Mouse (Mus musculus) induced T-regulatory cell, adult 2 months (primary cell): Measurements from ENCODE around the gene Kdm2a.

ENCODE experiments used
- DNase-seq: peaks from one replicate; pipeline ENCODE4 v3.0.0-alpha.2; 2012; ENCODE audit warnings: low read depth

Gene Kdm2a

DNA sequence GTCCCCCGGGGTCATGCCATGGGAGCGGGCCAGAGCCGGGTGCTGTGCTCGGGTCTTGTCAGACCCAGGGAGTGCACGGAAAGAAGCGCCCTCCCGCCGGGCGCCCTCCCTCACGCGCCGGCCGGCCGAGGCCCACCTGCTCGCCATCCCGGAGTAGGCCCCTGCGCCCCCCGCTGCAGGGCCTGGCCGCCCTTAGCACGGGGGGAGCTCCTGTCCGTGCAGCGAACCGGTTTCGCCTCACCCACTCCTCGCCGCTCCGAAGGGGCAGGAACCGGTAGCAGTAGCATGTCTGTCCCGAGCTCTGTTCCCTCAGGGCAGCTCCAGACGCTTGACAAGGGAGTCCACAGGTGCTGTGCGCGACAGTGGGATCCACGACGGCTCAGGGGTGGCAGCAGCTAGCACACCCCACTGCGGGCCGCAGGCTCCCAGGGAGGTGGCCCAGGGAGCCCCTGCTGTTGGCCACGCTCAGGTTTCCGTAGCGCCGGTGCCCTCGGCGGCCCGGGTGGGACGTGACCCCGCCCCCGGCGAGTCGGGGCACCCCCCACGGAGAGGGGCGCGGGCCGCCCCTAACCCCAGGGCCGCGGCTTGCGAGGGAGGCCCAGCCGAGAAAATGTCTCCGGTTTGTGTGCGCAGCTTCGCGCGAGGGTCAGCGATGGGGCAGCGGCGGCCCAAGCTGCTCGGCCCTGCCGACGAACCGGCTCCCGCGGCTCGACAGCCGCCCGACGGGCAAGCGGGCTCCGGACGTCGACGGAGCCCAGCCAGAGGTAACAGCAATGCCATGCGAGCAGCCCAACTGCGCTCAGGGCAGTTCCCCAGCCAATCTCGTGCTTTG, at the start of gene Kdm2a:
Kdm2a (minus strand) TSS at position 488 of the 832 bp plus-strand sequence.
- peak; percentile 66 for DNase-seq

DNA sequence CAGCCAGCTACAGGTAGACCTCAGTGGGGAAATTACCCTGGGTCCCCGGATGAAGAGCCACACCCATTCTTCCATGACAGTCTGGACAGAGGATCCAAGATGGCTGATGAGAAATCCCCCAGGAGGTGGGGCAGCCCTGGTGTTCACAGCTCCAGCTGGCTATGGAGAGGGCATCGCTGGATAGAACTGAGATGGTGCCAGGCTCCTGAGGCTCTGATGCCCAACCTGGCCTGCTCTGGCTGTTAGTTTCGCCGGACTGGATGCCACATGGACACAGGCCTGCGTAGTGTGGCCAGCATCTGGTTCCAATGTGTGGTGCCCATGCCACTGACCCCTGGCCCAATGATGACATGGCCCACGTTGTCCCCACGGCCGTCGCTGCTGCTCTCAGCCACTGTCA, 49.4 kb upstream of the Kdm2a start:
- no peak for DNase-seq

DNA sequence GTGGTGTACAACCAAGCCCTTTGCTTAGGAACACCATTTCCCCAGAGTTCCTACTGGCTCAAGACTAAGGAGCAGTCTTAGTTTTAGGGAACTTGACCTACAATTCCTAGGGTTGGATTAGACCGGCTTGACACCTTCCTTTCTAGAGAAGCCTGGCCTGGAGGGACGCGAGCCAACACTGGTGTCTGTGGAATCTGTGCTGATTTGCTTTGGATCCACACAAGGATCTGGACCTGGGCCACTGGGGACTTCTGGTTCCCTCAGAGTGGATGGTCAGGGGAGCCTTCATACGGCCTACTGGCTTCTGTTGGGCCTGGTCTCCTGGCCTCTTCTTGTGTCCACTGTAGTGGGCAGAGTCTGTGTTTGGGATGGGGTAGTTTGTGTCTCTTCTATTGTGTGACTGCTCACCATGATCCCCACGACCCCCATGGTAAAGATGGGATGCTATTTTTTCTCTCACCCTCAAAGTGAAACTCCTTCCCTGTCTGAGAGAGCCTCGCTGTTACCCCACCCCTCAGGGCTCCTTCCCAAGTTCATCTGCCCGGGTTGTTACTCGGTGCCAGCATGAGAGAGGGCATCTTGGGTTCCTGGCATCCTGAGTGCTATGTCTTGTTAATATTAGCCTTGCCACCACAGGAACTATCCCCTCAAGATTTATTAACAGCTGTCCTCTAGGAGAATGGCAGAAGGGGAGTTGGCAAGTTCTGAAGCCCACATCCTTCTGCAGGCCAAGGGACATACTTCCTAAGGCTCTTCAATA, 48.8 kb upstream of the Kdm2a start:
- DNase-seq, result no peak

DNA sequence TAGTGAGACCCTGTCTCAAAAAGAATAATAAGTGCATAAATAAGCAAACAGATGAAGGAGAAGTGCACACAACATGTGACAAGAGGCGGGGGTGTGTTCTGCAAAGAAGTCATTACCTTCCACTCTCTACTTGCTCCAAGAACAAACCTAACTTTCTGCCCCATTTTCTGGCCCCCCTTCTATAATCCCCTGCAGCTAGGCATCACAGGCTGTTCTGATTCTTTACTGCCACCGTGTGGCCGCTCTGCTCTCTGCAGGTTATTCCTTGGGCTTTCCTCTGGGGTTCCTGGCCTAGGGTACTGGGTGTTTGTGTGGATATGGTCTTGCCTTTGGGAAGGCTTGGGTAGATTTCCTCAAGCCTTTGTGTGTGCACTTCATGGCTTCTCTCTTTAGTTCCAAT, 44.3 kb upstream of the Kdm2a start:
- peak; percentile 84 for DNase-seq

DNA sequence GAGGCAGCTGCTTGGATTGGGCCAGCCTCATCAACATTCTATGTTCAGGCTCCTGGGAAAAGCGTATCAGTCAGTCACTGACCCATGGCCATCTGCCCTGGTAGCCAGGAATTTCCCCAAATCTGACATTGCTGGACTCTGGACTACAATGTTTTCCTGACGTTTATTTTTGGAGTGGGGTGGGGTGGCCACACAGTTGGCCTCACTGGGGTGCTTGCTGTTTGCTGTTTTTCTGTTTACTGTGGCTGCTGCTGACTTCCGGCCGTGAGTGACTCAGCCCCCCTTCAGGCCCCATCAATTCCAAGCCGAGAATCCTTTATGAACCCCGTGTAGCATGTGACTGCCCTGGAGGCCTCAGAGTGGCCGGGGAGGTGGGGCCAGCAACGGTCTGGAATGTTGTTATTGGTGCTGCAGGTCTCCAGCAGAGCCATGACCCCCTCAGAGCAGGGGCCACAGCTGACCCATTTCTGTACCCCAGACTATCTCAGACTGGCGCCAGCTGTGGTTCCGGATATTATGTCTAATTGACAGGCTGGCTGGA, 43.6 kb upstream of the Kdm2a start:
- no peak for DNase-seq

DNA sequence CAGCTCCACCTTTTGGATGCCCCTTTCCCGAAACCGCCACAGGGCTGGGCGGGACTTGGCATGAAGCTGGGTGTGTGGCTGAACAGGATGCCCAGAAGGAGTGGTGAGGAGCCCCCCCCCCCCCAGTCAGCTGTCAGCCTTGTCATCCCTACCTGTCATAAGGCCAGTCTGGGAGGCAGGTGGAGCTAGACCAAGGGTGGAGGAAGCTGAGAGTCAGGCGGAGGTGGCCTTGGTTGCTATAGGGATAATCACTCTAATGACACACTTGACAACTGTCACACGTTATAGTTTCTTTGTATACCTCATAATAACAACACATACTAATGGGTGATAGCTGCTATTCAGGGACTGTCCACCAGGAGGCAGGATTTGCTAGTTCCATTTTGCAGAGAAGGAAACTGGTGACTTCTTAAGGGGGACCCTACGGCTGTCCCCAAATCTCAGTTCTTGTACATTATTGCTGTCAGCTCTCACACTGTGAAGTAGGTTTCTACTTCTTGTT, 43.1 kb upstream of the Kdm2a start:
- peak; percentile 92 for DNase-seq

DNA sequence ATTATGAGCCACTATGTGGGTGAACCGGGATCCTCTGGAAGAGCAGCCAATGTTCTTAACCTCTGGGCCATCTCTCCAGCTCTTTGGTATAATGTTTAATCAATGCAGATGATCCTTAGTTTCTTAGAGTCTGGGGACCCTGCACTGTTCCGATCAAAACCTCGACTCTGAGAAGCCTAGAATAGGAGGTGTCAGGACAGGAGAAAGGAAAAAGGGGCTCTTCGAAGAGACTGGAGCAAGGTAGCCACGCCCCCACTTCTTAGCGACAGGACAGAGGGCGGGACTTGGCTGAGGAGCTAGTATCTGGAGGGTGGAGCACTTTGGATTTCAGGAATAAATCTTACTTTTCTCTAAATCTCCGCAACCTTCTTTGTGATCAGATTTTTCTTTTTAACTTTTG, 42.1 kb upstream of the Kdm2a start:
- DNase-seq, result peak; percentile 36

DNA sequence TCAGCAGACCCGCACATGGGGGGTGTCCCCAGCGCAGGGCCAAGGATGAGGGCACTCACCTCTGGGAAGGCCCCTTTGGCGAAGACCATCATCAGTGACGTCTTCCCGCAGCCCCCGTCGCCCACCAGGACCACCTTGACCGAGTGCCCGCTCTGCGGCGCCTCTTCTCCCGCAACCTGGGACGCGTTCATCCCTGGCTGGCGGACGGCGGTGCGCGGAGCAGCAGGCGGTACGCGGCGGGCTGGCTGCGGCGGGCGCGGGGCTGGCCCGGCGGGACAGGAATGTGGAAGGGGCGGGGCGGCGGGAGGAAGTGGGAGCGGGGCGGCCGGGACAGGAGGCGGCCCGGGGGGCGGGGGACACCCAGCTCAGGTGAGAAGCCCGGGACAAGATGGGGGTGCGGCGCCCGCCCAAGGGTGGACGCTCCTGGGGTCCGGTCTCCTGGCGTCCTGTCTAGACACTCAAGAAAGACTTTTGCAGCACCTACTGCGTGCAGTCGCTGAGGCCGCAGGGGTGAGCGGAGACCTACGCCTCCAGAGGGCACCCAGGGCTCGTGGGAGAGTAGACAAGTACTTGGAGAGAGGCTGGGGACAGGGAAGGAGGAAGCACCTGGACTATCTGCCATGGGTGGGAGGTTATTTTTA, 41.2 kb upstream of the Kdm2a start, which contains the start of gene Rhod:
Rhod (minus strand) TSS at position 272 of the 641 bp plus-strand sequence.
- peak; percentile 57 for DNase-seq

DNA sequence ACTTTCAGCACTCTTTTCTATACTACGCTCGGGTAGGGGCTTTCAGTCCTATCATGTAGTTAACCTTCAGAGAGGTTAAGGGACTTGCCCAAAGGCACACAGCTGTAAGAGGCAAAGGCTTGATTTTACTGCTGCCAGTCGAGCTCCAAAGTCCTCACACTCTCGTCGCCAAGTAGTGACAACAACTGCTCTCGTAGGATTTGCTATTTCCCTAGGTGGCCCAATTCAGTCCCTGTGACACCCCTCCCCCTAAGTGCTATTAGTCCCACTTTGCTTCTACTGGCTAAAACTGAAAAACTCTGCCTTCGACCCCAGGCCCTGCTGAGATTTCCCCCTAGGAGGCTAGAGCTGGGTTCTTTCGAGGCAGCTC, 40.7 kb upstream of the Kdm2a start:
- DNase-seq, result no peak

DNA sequence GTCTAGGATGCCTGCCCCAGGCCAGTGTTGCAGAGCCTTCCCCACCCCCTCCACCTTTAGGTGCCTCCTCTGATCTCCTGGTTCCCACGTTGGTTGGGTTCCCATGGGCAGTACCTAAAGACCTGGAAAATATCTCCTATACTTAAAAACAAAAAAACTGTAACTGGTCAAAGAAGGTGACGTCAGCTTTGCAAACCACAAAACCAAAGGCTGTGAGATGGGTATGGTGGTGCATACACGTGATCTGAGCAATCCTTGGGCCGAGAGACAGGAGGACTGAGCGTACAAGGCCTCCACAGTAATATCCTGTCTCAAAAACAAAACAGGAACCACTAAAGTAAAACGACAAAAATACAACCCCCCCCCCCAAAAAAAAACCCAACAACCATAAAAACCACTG, 39.8 kb upstream of the Kdm2a start:
- peak; percentile 73 for DNase-seq

DNA sequence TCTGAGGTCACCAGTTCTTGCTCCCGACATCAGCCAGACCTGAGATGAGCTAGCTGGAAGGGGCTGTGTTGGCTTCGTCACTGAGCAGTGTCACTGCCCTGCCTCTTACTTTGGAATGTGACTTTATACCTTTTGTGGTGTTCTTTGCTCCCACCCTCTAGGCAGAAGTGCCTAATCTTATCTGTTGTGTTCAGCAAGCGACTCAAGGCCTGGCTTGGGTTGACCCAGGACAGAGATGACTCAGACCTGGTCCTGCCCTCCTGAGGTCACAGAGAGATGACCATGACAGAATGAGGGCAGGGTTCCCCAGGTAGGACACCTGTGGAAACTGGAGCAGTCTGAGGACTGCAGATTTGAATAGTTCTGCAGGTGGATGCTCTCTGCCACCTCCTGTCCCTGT, 38.2 kb upstream of the Kdm2a start:
- DNase-seq, result no peak

DNA sequence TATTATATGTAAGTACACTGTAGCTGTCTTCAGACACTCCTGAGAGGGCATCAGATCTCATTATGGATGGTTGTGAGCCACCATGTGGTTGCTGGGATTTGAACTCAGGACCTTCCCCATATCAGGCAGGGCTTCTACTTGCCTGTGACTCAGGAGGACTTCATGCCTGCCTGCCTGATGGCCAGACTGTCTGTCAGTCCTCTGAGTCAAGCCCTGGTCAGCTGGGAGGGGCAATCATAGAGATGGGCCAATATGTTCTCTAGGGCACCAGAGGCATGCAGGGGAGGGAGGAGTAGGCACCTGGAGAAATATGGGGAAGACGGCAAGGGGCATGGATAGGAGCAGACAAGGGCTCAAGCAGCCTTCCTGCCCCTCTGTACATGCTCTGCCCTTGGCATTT, 36.9 kb upstream of the Kdm2a start:
- DNase-seq, result no peak

DNA sequence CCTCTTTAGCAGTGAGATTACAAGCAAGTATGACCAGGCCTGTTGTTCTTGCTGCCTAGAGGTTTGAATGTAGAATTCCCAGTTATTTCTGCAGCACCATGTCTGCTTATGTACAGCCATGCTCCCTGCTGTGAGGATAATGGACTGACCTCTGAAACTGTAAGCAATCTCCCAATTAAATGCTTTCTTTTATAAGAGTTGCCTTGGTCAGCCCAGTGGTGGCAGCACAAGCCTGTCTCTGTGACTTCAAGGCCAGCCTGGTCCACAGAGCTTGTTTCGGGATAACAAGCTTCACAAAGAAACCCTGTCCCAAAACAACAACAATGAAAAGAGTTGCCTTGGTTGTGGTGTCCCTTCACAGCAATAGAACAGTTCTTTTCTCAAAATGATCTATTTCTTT, 35.7 kb upstream of the Kdm2a start:
- no peak for DNase-seq

DNA sequence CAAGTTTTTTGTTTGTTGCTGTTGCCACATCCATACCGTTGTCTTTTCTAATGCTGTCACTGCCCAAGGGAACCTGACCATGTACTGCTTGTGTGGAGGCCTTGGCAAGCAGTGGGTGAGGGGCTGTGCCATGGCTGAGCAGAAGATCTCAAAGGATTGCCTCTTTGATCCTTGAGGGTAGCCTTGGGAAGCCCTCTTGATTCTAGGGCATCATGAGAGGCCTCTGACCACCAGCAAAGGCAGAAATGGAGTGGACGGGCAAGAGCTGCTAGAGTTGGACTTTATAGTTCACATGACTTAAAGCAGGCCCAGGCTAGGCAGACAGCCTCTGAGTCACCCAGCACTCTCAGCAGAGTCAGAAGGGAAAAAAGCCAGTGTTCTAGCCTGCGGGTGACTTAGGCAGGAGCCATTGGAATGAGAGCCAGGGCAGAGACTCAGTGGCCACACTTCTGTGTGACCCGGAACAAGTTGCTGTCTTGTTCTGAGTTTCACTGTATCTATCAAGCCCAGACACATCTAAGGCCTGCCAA, 32.1 kb upstream of the Kdm2a start:
- DNase-seq, result no peak

DNA sequence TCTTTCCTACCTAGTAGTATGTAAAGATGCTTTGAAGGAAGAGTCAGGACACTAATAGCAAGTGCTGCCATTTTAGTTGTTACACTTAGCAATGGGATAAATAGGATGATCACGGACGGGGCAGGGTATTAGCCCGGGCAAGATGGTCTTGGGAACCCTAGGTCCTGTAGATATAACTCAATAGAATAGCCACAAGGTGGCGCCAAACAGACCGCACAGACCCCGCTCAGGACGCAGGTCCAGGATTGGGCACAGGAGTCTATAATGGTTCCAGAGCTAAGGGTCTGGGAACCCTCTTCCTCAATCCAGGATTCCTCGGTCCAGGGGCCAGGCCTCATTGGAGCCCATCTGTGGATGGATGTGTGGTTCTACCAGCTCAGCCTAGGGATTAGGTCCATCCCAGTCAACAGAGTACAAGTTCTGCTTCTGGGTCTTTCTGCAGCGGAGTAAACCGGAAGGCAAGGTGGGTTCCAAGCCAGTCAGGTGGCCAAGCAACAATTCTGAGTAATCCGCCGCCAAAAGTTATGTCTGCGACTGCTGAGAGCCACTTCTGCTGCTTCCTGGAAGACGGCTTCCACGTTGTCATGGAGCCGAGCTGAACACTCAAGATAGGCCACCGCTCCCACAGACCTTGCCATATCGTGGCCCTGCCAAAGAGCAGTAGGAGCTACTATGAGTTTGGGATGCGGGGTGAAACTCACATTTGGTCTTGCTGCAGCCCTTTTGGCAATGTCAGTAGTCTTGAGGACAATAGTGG, 27.7 kb upstream of the Kdm2a start:
- peak; percentile 68 for DNase-seq

DNA sequence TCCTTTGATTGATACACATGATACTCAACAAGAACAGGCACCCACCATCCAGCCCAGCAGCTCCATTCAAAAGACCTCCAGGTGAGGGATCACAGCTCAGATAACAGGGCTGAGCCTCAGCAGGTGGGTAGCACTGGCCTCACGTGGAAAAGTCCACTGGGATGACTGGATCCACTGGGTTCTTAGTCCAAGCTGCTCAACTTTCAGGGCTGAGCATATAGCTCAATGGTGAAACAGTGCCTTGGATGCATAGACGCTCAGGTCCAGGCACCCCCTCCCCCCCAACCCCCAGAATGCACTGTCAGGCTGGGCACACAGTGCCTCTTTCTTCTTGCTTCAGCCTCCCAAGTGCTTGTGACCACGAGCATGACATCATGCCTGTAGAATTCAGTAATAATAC, 24.9 kb upstream of the Kdm2a start:
- no peak for DNase-seq

DNA sequence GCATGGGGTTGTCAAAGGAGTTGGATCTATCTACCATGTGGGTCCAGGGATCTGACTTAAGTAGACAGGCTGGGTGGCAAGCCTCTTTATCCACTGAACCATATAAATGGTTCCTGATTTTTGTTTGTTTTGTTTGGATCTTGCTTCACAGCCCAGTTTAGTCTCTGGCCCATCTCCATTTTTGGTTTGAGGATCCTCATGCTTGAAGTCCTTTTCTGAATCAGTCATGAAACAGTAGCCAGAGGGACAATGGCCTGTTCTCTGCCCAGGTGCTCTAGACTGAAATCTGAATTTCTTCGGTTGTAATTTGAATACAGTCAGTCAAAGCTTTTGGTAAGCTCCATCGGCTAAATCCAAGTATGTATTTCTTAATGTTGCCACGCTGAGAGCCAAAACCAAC, 24.5 kb upstream of the Kdm2a start:
- DNase-seq, result no peak

DNA sequence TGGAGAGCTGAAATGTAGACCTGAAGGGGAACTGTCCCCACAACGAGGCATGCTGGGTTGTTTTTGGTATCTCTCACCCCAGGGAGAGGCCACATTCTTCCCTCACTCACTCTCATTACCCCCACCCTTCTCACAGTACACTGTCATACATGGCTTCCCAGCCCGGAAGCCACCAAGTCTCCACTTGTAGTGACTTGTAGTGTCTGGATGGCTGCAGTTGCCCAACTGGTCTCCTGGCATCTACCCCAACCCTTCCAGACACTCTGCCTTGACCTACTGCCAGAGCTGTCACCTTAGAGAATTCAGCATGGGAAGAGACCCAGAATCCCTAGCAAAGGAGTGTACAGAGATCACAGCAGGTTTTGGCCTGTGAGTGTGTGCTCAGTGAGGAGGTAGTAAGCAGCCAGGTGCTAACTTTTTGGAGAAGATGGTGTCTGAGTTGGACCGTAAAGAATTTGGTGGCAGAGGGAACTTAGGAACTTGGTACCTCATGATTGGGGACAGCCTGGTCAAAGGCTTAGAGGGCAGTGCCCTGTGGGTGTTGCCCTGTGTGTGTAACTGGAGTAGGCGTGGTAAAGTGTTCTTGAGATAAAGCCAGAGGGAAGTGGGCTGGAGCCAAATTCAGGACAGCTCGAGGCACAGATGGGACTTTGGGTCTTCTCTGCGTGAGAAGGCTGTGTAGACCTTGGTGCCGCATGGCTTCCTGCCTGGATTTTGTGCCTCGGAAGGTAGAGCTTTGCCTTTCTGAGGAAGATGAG, 22.2 kb upstream of the Kdm2a start:
- no peak for DNase-seq

DNA sequence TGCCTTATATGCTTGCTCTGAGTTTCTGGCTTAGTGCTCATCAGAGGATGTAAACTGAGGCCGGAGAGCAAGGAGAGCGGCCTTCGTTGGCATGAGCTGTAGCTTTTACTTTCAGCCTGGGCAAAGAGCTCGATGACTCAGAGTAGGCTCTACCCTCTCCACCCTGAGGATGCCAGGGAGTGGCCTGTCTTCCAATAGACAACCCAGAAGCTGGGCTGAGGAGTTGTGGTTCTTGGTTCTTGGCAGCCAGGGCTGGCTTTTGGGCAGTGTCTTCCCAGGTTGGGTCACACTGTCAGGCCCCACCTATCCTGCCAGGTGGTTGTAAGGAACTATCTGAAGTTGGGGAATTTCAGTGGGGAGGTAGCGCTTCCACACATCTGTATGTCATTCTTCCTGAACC, 21.6 kb upstream of the Kdm2a start:
- DNase-seq, result no peak

DNA sequence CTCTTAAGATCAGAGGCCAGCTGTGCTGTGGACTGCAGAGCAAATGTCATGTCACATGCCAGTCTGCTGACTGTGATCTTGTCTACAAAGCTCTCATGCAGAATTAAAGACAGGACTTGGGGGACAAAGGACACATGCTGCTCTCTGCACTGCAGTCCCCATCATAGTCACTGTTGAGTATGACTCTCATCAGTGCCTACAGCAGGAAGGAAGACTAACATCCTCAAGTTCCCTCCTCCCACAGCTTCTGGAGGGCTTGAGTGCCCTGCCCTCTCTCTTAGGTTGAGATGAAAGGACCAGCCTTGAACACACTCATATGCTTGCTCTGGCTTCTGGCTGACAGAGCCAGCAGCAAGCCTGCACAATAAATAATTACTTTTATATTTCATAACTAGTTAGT, 19.6 kb upstream of the Kdm2a start:
- no peak for DNase-seq

DNA sequence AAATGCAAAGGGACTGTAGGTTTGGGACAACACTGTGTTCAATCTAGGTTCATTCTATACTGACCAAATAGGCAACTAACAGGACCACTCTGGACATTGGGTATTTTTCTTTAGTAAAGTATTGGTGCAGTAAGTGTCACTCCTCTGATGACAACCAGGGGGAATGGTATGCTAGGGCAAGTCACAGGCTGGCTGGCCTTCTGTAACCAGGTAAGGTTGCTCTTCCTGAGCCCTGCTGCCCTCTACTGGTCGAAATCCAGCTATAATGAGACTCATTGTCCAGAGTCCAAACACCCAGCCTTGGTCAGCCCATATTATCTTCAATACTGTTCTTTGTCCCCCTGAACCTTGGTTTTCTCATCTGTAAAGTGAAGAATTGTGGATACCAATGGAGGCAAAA, 19.1 kb upstream of the Kdm2a start:
- peak; percentile 81 for DNase-seq
